Mouse (Mus musculus): Measurements from ENCODE around the gene Crhr2. TPM values are rescaled to one million over a fixed set of nuclear protein-coding genes. Genes with fewer than 3 reads are reported as not detected.

The Crhr2 gene
- 0.39 and 0.64 TPM in 2 replicates for polyA plus RNA-seq (2015; fragmentation: Nextera tagmentation; extraction: Ambion mirVana)

DNA sequence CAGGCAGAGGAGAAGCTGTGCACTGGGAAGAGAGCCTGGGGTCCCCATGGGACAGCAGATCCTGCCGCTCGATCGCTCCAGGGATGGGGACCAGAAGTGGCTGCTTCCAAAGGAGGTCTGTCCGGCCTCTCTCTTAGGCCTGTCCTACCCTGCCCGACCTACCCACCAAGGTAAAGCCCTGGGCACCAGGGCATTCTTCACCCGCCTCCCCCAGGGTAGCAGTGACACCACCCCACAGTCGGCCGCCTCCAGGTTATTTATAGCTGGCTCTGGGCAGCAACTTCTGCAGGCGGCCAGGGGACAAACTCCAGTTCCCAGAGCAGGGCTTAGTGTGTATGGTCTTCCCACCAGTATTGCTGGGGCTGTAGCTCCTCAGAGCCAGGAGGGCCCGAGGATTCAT lies at the start of gene Crhr2:
Gene Crhr2 (minus strand): TSS at position 223 of the 400 bp plus-strand sequence.
- no peaks in the 10 kb centered on the region; the same call in 1 of the 2 replicates for H3K4me1 ChIP-seq (ENCODE audit: control insufficient read depth, low read depth, low read length)
- H3K9me3 ChIP-seq (replicated peaks; ENCODE audit: control insufficient read depth, low read length), result no peaks in the 10 kb centered on the region
- WGBS (ENCODE audit: insufficient replicate concordance), result 58% methylated on average over 10 of the region's 10 CpGs
- H3K9ac ChIP-seq (ENCODE audit: low read depth, low read length), result no peak within 1 kb of the TSS
- no peak within 1 kb of the TSS for H3K4me3 ChIP-seq (ENCODE audit: low read depth, low read length)
- no peaks in the 10 kb centered on the region for H3K27me3 ChIP-seq (ENCODE audit: control insufficient read depth, insufficient read depth, low read depth, low read length)
- H3K36me3 ChIP-seq (ENCODE audit: control insufficient read depth, insufficient read depth), result no peaks in the 10 kb centered on the region
- no peak within 1 kb of the TSS for H3K27ac ChIP-seq (ENCODE audit: low read length)
- H3K4me2 ChIP-seq (ENCODE audit: low read depth, low read length), result no peak within 1 kb of the TSS
- ATAC-seq (ENCODE audit: low read depth), result no peak

- Histone ChIP-seq H3K27ac (ENCODE audit: low read length) (no peak overlapping the region), H3K36me3 (ENCODE audit: control insufficient read depth, insufficient read depth) (no peaks in the 10 kb centered on the region), H3K9me3 (replicated peaks; ENCODE audit: control insufficient read depth, low read length) (no peaks in the 10 kb centered on the region), H3K4me2 (ENCODE audit: low read depth, low read length) (no peak overlapping the region), H3K9ac (ENCODE audit: low read depth, low read length) (no peak overlapping the region), H3K4me3 (ENCODE audit: low read depth, low read length) (no peak overlapping the region), H3K27me3 (ENCODE audit: control insufficient read depth, insufficient read depth, low read depth, low read length) (no peaks in the 10 kb centered on the region), H3K4me1 (ENCODE audit: control insufficient read depth, low read depth, low read length) (no peaks in the 10 kb centered on the region)
- ATAC-seq (ENCODE audit: low read depth), result no peak
- 62% methylated on average over 7 of the region's 7 CpGs for WGBS (ENCODE audit: insufficient replicate concordance)
Measured at GRCm38 (mm10) chr6:55179560-55179959, 46.7 kb upstream of the Crhr2 start.

GRCm38 (mm10) chr6:55177060-55177732 lies 44.4 kb upstream of the Crhr2 start:
- no peak overlapping the region for H3K27ac ChIP-seq (ENCODE audit: low read length)
- H3K9me3 ChIP-seq (replicated peaks; ENCODE audit: control insufficient read depth, low read length), result no peaks in the 10 kb centered on the region
- no peaks in the 10 kb centered on the region for H3K4me1 ChIP-seq (ENCODE audit: control insufficient read depth, low read depth, low read length)
- ATAC-seq (ENCODE audit: low read depth), result no peak
- H3K27me3 ChIP-seq (ENCODE audit: control insufficient read depth, insufficient read depth, low read depth, low read length), result no peaks in the 10 kb centered on the region
- 25% methylated on average over 12 of the region's 12 CpGs for WGBS (ENCODE audit: insufficient replicate concordance)
- H3K36me3 ChIP-seq (ENCODE audit: control insufficient read depth, insufficient read depth), result no peaks in the 10 kb centered on the region
- no peak overlapping the region for H3K4me2 ChIP-seq (ENCODE audit: low read depth, low read length)
- H3K4me3 ChIP-seq (ENCODE audit: low read depth, low read length), result no peak overlapping the region
- no peak overlapping the region for H3K9ac ChIP-seq (ENCODE audit: low read depth, low read length)

- Histone ChIP-seq H3K4me2 (ENCODE audit: low read depth, low read length) (no peak overlapping the region), H3K9me3 (replicated peaks; ENCODE audit: control insufficient read depth, low read length) (no peaks in the 10 kb centered on the region), H3K36me3 (ENCODE audit: control insufficient read depth, insufficient read depth) (no peaks in the 10 kb centered on the region), H3K4me1 (ENCODE audit: control insufficient read depth, low read depth, low read length) (no peaks in the 10 kb centered on the region), H3K4me3 (ENCODE audit: low read depth, low read length) (no peak overlapping the region), H3K27ac (ENCODE audit: low read length) (no peak overlapping the region), H3K9ac (ENCODE audit: low read depth, low read length) (no peak overlapping the region), H3K27me3 (ENCODE audit: control insufficient read depth, insufficient read depth, low read depth, low read length) (no peaks in the 10 kb centered on the region)
- ATAC-seq (ENCODE audit: low read depth), result no peak
- 29% methylated on average over 5 of the region's 5 CpGs for WGBS (ENCODE audit: insufficient replicate concordance)
Measured at GRCm38 (mm10) chr6:55175892-55176291, 43.1 kb upstream of the Crhr2 start.

GRCm38 (mm10) chr6:55175456-55175855 lies 42.6 kb upstream of the Crhr2 start:
- Histone ChIP-seq H3K27me3 (ENCODE audit: control insufficient read depth, insufficient read depth, low read depth, low read length) (no peaks in the 10 kb centered on the region), H3K27ac (ENCODE audit: low read length) (no peak overlapping the region), H3K9me3 (replicated peaks; ENCODE audit: control insufficient read depth, low read length) (no peaks in the 10 kb centered on the region), H3K9ac (ENCODE audit: low read depth, low read length) (no peak overlapping the region), H3K4me2 (ENCODE audit: low read depth, low read length) (no peak overlapping the region), H3K4me1 (ENCODE audit: control insufficient read depth, low read depth, low read length) (no peaks in the 10 kb centered on the region), H3K4me3 (ENCODE audit: low read depth, low read length) (no peak overlapping the region), H3K36me3 (ENCODE audit: control insufficient read depth, insufficient read depth) (no peaks in the 10 kb centered on the region)
- 35% methylated on average over 2 of the region's 2 CpGs for WGBS (ENCODE audit: insufficient replicate concordance)
- peak; percentile 11; the same call in 1 of the 2 replicates for ATAC-seq (ENCODE audit: low read depth)

- Histone ChIP-seq H3K36me3 (ENCODE audit: control insufficient read depth, insufficient read depth) (no peaks in the 10 kb centered on the region), H3K9ac (ENCODE audit: low read depth, low read length) (no peak within 1 kb of the TSS), H3K27me3 (ENCODE audit: control insufficient read depth, insufficient read depth, low read depth, low read length) (no peaks in the 10 kb centered on the region), H3K4me1 (ENCODE audit: control insufficient read depth, low read depth, low read length) (no peaks in the 10 kb centered on the region), H3K4me2 (ENCODE audit: low read depth, low read length) (no peak within 1 kb of the TSS), H3K9me3 (replicated peaks; ENCODE audit: control insufficient read depth, low read length) (no peaks in the 10 kb centered on the region), H3K27ac (ENCODE audit: low read length) (no peak within 1 kb of the TSS), H3K4me3 (ENCODE audit: low read depth, low read length) (no peak within 1 kb of the TSS)
- no peak for ATAC-seq (ENCODE audit: low read depth)
- 17% methylated on average over 1 of the region's 1 CpGs for WGBS (ENCODE audit: insufficient replicate concordance)
Measured at GRCm38 (mm10) chr6:55174741-55175181, 41.9 kb upstream of the Crhr2 start, which contains the start of gene Inmt. Gene Inmt (minus strand): TSS chr6:55175043.

DNA sequence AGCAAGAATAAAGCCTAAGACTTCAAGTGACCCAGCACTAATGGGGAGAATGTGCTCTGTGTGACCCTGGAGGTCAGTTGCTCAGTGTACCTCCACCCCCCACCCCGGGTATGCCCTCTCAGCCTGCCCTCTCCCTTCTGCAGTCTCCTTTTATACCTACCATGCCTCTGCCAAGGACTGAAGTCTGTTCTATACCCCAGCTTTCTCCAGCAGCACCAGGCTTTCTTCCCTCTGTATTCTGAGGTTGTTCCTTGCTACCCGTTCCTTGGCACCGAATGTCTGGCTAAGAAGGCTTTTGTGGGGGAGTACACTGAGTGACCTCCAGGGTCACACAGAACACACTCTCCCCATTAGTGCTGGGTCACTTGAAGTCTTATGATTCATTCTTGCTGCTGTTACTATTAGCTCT lies 41.1 kb upstream of the Crhr2 start:
- no peaks in the 10 kb centered on the region for H3K36me3 ChIP-seq (ENCODE audit: control insufficient read depth, insufficient read depth)
- no peak for ATAC-seq (ENCODE audit: low read depth)
- H3K4me2 ChIP-seq (ENCODE audit: low read depth, low read length), result no peak overlapping the region
- no peaks in the 10 kb centered on the region for H3K4me1 ChIP-seq (ENCODE audit: control insufficient read depth, low read depth, low read length)
- H3K9me3 ChIP-seq (replicated peaks; ENCODE audit: control insufficient read depth, low read length), result no peaks in the 10 kb centered on the region
- H3K27ac ChIP-seq (ENCODE audit: low read length), result no peak overlapping the region
- WGBS (ENCODE audit: insufficient replicate concordance), result 51% methylated on average over 3 of the region's 3 CpGs
- no peak overlapping the region for H3K4me3 ChIP-seq (ENCODE audit: low read depth, low read length)
- H3K9ac ChIP-seq (ENCODE audit: low read depth, low read length), result no peak overlapping the region
- H3K27me3 ChIP-seq (ENCODE audit: control insufficient read depth, insufficient read depth, low read depth, low read length), result no peaks in the 10 kb centered on the region

- no peak overlapping the region for H3K9ac ChIP-seq (ENCODE audit: low read depth, low read length)
Measured at GRCm38 (mm10) chr6:55173171-55173570, 40.4 kb upstream of the Crhr2 start.

GRCm38 (mm10) chr6:55171638-55172037 lies 38.8 kb upstream of the Crhr2 start:
- H3K27ac ChIP-seq (ENCODE audit: low read length), result no peak overlapping the region
- no peaks in the 10 kb centered on the region for H3K4me1 ChIP-seq (ENCODE audit: control insufficient read depth, low read depth, low read length)
- no peaks in the 10 kb centered on the region for H3K36me3 ChIP-seq (ENCODE audit: control insufficient read depth, insufficient read depth)
- no peaks in the 10 kb centered on the region for H3K27me3 ChIP-seq (ENCODE audit: control insufficient read depth, insufficient read depth, low read depth, low read length)
- 42% methylated on average over 4 of the region's 4 CpGs for WGBS (ENCODE audit: insufficient replicate concordance)
- H3K9ac ChIP-seq (ENCODE audit: low read depth, low read length), result no peak overlapping the region
- H3K4me2 ChIP-seq (ENCODE audit: low read depth, low read length), result no peak overlapping the region
- no peak for ATAC-seq (ENCODE audit: low read depth)
- no peak overlapping the region for H3K4me3 ChIP-seq (ENCODE audit: low read depth, low read length)
- H3K9me3 ChIP-seq (replicated peaks; ENCODE audit: control insufficient read depth, low read length), result no peaks in the 10 kb centered on the region

More at GRCm38 (mm10) chr6:55173171-55173570, 40.4 kb upstream of the Crhr2 start:
- H3K4me3 ChIP-seq (ENCODE audit: low read depth, low read length), result no peak overlapping the region
- no peaks in the 10 kb centered on the region for H3K9me3 ChIP-seq (replicated peaks; ENCODE audit: control insufficient read depth, low read length)
- 62% methylated on average over 10 of the region's 10 CpGs for WGBS (ENCODE audit: insufficient replicate concordance)
- no peaks in the 10 kb centered on the region for H3K27me3 ChIP-seq (ENCODE audit: control insufficient read depth, insufficient read depth, low read depth, low read length)
- no peaks in the 10 kb centered on the region for H3K36me3 ChIP-seq (ENCODE audit: control insufficient read depth, insufficient read depth)
- H3K4me2 ChIP-seq (ENCODE audit: low read depth, low read length), result no peak overlapping the region
- H3K4me1 ChIP-seq (ENCODE audit: control insufficient read depth, low read depth, low read length), result no peaks in the 10 kb centered on the region
- ATAC-seq (ENCODE audit: low read depth), result no peak
- H3K27ac ChIP-seq (ENCODE audit: low read length), result no peak overlapping the region

All from liver, embryonic 16.5 days (tissue).